Mouse (Mus musculus) cerebellum, adult 2 months (tissue): ENCODE data around the gene Zfp91.

Source experiments
- CTCF ChIP-seq: fragments of 200-500 bp; IDR thresholded peaks from 2 replicates; pipeline ENCODE4 v1.5.1; 2011; ENCODE audit warnings: low read depth, mild to moderate bottlenecking, control low read depth, low read length, moderate library complexity, borderline replicate concordance; ENCODE audit not compliant: insufficient read depth
- POLR2A ChIP-seq: fragments of 200-500 bp; IDR thresholded peaks from 2 replicates; pipeline ENCODE4 v1.6.1; 2011; ENCODE audit warnings: low read length, control low read depth, borderline replicate concordance; ENCODE audit not compliant: insufficient read depth

DNA sequence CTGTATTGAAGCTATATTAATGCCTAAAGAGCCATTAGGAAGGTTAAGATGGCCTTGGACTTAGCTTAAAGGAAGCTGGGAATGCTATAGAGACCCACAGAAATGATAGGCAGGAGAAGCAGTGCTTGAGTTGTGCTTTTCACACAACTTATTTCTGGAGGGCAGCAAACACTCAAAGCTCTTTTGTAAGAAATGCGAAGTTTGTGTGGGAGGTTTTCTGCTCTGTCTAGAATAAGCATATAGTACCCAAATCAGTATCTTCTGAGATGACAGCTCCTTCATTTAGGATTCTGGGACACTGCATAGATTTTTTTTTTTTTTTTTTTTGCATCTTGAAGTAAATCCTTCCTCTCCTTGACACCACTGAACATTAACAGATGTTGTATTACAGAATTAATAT, 42.6 kb upstream of the Zfp91 start:
- TF ChIP-seq CTCF (no peak), POLR2A (no peak)
